Mouse (Mus musculus) ES-E14 (cell line): ENCODE measurements around the gene Tspear. TPM values are rescaled to one million over a fixed set of nuclear protein-coding genes. Genes with fewer than 3 reads are reported as not detected.

Experiments used
- DNase-seq: peaks from one replicate; pipeline ENCODE4 v3.0.0-alpha.2; 2013; ENCODE audit warnings: low read depth, low spot score
- H3K27ac ChIP-seq: 2 replicates; pipeline ENCODE4 v1.5.1; 2012; ENCODE audit warnings: low read depth, mild to moderate bottlenecking, low read length, moderate library complexity, mixed read lengths; ENCODE audit not compliant: poor library complexity, insufficient read depth, severe bottlenecking
- H3K36me3 ChIP-seq: 2 replicates; pipeline ENCODE4 v1.6.1; 2012; ENCODE audit warnings: mild to moderate bottlenecking, low read length, moderate library complexity, mixed read lengths; ENCODE audit not compliant: control insufficient read depth, poor library complexity, insufficient read depth, severe bottlenecking
- H3K4me1 ChIP-seq, 2 experiments: fragments of 150-350 bp in 1 of 2; sonication (generic) in 1 of 2; 2 replicates each; pipeline ENCODE4 v1.6.1; 2012; ENCODE audit warnings: low read length in 2 of 2, mild to moderate bottlenecking in 1 of 2, mixed read lengths in 1 of 2; ENCODE audit not compliant: control insufficient read depth in 2 of 2, insufficient read depth in 2 of 2, poor library complexity in 1 of 2
- H3K4me3 ChIP-seq, 2 experiments: fragments of 150-350 bp in 1 of 2; sonication (generic) in 1 of 2; 2 replicates each; pipeline ENCODE4 v1.5.1; 2012; ENCODE audit warnings: low read length in 2 of 2, low read depth in 1 of 2, mild to moderate bottlenecking in 1 of 2, mixed read lengths in 1 of 2; ENCODE audit not compliant: insufficient read depth in 1 of 2, poor library complexity in 1 of 2, severe bottlenecking in 1 of 2
- H3K9ac ChIP-seq: 2 replicates; pipeline ENCODE4 v1.6.1; 2012; ENCODE audit warnings: low read depth, mild to moderate bottlenecking, low read length, mixed read lengths; ENCODE audit not compliant: poor library complexity, insufficient read depth, severe bottlenecking
- H3K9me3 ChIP-seq: fragments of 150-350 bp; sonication (generic); 2 replicates; pipeline ENCODE4 v1.6.1; 2012; ENCODE audit warnings: low read depth, mild to moderate bottlenecking, low read length; ENCODE audit not compliant: control insufficient read depth, insufficient read depth
- CHD2 ChIP-seq: IDR thresholded peaks from 2 replicates; pipeline ENCODE4 v1.6.1; 2014; ENCODE audit warnings: mild to moderate bottlenecking, low read depth, low read length, inconsistent platforms
- HCFC1 ChIP-seq: IDR thresholded peaks from 2 replicates; pipeline ENCODE4 v1.6.1; 2012; ENCODE audit warnings: low read length, inconsistent platforms, borderline replicate concordance; ENCODE audit not compliant: insufficient read depth
- MAFK ChIP-seq: IDR thresholded peaks from 2 replicates; pipeline ENCODE4 v1.6.1; 2014; ENCODE audit warnings: mild to moderate bottlenecking, low read depth, low read length, inconsistent platforms; ENCODE audit not compliant: insufficient read depth
- ZC3H11A ChIP-seq: IDR thresholded peaks from 2 replicates; pipeline ENCODE4 v1.6.1; 2012; ENCODE audit warnings: low read depth, mild to moderate bottlenecking, inconsistent platforms, low read length, borderline replicate concordance
- ZNF384 ChIP-seq: IDR thresholded peaks from 2 replicates; pipeline ENCODE4 v1.6.1; 2012; ENCODE audit warnings: low read depth, low read length, inconsistent platforms
- in situ Hi-C, 2 experiments: fragments of 600-800 bp; cut with MboI; formaldehyde crosslinking; loops; one replicate each; pipeline ENCODE4 v1.15.1; 2025; ENCODE audit warnings: low sequenced_read_pairs in 2 of 2, inconsistent platforms in 1 of 2; ENCODE audit not compliant: unreplicated experiment in 2 of 2
- total RNA-seq: library from RNA; depleted of rRNA; stranded (reverse); fragments of 300-350 nt; gene quantifications from 2 replicates; pipeline ENCODE4 v1.2.3, GENCODE M21; 2012

The Tspear gene
- total RNA-seq, 1 experiment: 0.49 TPM

DNA sequence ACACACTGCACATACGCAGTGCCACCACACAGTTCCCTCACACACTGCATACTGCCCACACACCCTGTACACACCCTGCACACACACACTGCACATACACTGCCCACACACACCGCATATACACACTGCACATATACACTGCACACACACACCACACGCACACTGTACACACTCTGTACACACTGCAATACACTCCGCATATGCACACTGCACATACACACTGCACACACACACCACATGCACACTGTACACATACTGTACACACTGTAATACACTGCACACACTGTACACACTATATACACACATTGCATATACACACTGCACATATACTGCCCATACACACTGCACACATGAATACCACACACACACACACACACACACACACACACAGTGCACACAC lies 132.2 kb downstream of the Tspear start:
- no peaks in the 10 kb centered on the region for H3K36me3 ChIP-seq
- TF ChIP-seq ZNF384 (no peak), HCFC1 (no peak), MAFK (no peak), CHD2 (no peak), ZC3H11A (no peak)
- in situ Hi-C loops: no loop called here
- H3K4me1 ChIP-seq: no peaks in the 10 kb centered on the region
- H3K4me3 ChIP-seq: no peak overlapping the region
- DNase-seq: no peak
- H3K9ac ChIP-seq: no peak overlapping the region
- no peaks in the 10 kb centered on the region for H3K9me3 ChIP-seq
- no peak overlapping the region for H3K27ac ChIP-seq

DNA sequence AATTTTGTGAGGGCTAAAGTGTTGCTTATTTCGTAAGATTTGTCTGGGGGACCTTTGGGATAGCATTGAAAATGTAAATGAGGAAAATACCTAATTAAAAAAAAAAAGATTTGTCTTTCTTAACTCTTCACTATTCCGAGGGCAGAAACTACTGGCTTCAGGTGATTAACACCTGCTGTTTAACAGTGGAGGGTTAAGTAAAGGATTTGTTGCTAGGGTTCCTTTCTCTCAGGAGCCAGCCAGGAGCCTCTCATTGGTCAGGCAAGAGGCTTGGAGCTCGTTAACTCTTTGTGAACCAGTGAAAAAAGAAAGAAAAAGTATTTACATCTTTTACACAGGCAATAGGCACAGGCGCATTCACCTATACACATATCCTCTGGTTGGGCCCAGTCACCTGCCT lies 132.8 kb downstream of the Tspear start:
- DNase-seq: no peak
- H3K4me1 ChIP-seq: no peaks in the 10 kb centered on the region
- H3K9ac ChIP-seq: no peak overlapping the region
- no peak for TF ChIP-seq ZC3H11A
- TF ChIP-seq ZNF384: no peak
- no peak for TF ChIP-seq HCFC1
- no peak for TF ChIP-seq MAFK
- no peak for TF ChIP-seq CHD2
- no peaks in the 10 kb centered on the region for H3K36me3 ChIP-seq
- H3K27ac ChIP-seq: no peak overlapping the region
- H3K9me3 ChIP-seq: no peaks in the 10 kb centered on the region
- no peak overlapping the region for H3K4me3 ChIP-seq
- in situ Hi-C loops: no loop called here

DNA sequence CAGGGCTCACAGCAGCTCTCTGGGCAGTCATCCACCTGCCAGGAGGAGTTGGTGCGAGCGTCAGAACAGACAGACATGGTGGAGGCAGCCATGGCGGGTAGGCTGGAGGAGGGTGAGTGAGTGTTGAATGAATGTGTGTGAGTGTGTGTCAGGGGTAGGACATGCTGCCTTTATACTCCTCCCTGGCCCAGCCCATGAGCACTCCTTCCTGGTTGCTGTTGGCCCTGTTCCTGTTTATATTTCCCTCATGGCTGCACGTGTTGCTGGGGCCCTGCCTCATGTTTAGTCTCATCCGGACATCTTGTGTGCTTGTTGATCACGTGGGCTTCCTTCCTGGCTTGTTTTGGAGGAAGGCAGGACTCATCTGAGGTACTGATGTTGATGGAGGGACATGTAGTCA lies 140.6 kb downstream of the Tspear start, which contains the start of gene Krtap10-4:
TSS of gene Krtap10-4 (minus strand) at position 145 of the 400 bp plus-strand sequence.
- H3K27ac ChIP-seq: no peak within 1 kb of the TSS
- in situ Hi-C loops: no loop called here
- no peak within 1 kb of the TSS for H3K4me3 ChIP-seq
- no peak within 1 kb of the TSS for H3K9ac ChIP-seq
- no peaks in the 10 kb centered on the region for H3K4me1 ChIP-seq
- TF ChIP-seq ZNF384 (no peak), CHD2 (no peak), HCFC1 (no peak), ZC3H11A (no peak), MAFK (no peak)
- no peak for DNase-seq
- H3K9me3 ChIP-seq: no peaks in the 10 kb centered on the region
- H3K36me3 ChIP-seq: no peaks in the 10 kb centered on the region

GRCm38 (mm10) chr10:77835647-77836046 lies 149.3 kb downstream of the Tspear start, which contains the start of gene Krtap10-10:
Gene Krtap10-10 (plus strand): TSS chr10:77835947.
- DNase-seq: no peak
- no peaks in the 10 kb centered on the region for H3K4me1 ChIP-seq
- H3K36me3 ChIP-seq: no peaks in the 10 kb centered on the region
- peak within 1 kb of the TSS in 1 of 2 experiments; percentile 25; a peak in 1 of 4 replicates for H3K4me3 ChIP-seq
- 0 out of 2 replicates have a peak within 1 kb of the TSS, but pooled peaks have one; percentile 21 for H3K9ac ChIP-seq
- in situ Hi-C loops: no loop called here
- TF ChIP-seq MAFK: no peak
- TF ChIP-seq ZNF384: no peak
- TF ChIP-seq HCFC1: no peak
- no peak for TF ChIP-seq CHD2
- TF ChIP-seq ZC3H11A: no peak
- no peaks in the 10 kb centered on the region for H3K9me3 ChIP-seq
- no peak within 1 kb of the TSS for H3K27ac ChIP-seq

- DNase-seq: no peak
- in situ Hi-C loops: no loop called here
- no peak for TF ChIP-seq MAFK
- TF ChIP-seq ZNF384: no peak
- TF ChIP-seq CHD2: no peak
- TF ChIP-seq HCFC1: no peak
- no peak for TF ChIP-seq ZC3H11A
- Histone ChIP-seq H3K27ac (no peak overlapping the region), H3K9ac (no peak overlapping the region), H3K9me3 (no peaks in the 10 kb centered on the region), H3K4me3 (no peak overlapping the region), H3K4me1 (no peaks in the 10 kb centered on the region), H3K36me3 (no peaks in the 10 kb centered on the region)
These were observed 152.6 kb downstream of the Tspear start for GRCm38 (mm10) chr10:77839006-77839405.
